Comparison of ENCODE assay signal across 7 mouse cellular contexts in the genomic region with DNA sequence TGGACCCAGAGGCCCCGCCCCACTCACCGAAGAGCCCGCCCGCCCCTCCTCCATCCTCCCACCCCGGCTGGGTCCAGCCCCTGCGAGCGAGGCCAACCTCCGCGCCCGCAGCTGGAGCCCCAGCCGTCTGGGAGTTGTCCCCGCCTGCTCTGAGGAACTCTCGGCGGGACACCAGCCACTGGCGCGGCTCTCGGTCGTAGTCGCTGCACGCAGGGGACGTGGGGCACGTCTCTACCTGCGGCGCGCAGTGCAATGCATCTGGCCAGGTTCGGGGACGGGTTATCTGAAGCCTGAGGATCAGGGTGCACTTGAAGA. TPM values are rescaled to one million over a fixed set of nuclear protein-coding genes. Genes with fewer than 3 reads are reported as not detected.
DNase-seq lines count a peak whose midpoint lies in the region; ATAC-seq and TF ChIP-seq lines count a peak whose summit lies in the region.

No protein-coding gene starts in this region.

- no peak overlapping the region for H3K27ac ChIP-seq in bone marrow, adult 2 months (ENCODE audit: control insufficient read depth, insufficient read depth, low read depth, low read length, poor library complexity)
- H3K27ac ChIP-seq in hindbrain, embryonic 14.5 days: no peak overlapping the region
- no peak overlapping the region for H3K27ac ChIP-seq in liver, embryonic 12.5 days

- peak overlapping the region; percentile 21 for H3K4me3 ChIP-seq in bone marrow, adult 2 months (replicated peaks; ENCODE audit: control insufficient read depth, low read depth, low read length)
- peak overlapping the region; percentile 55 for H3K4me3 ChIP-seq in hindbrain, embryonic 14.5 days (replicated peaks; ENCODE audit: low read length)
- peak overlapping the region; percentile 56 for H3K4me3 ChIP-seq in liver, embryonic 12.5 days

- peak overlapping the region; percentile 51 for H3K9ac ChIP-seq in hindbrain, embryonic 14.5 days
- H3K9ac ChIP-seq in liver, embryonic 12.5 days: no peak overlapping the region

- H3K27me3 ChIP-seq in hindbrain, embryonic 14.5 days (ENCODE audit: control insufficient read depth, insufficient read depth, low read length): peaks cover 92% of the 10 kb centered on the region
- H3K27me3 ChIP-seq in liver, embryonic 12.5 days (replicated peaks): peaks cover 93% of the 10 kb centered on the region

- ATAC-seq in hindbrain, embryonic 14.5 days (ENCODE audit: low FRiP score): peak; percentile 83
- ATAC-seq in liver, embryonic 12.5 days: peak; percentile 84

- TF ChIP-seq POLR2A in bone marrow, adult 2 months (IDR thresholded peaks at IDR 0.05; ENCODE audit: borderline replicate concordance, control insufficient read depth, low read depth, low read length): no peak

- H3K36me3 ChIP-seq in hindbrain, embryonic 14.5 days (replicated peaks; ENCODE audit: control insufficient read depth, insufficient read depth): no peaks in the 10 kb centered on the region
- H3K36me3 ChIP-seq in liver, embryonic 12.5 days: no peaks in the 10 kb centered on the region

- H3K4me2 ChIP-seq in hindbrain, embryonic 14.5 days (replicated peaks): peak overlapping the region; percentile 93
- H3K4me2 ChIP-seq in liver, embryonic 12.5 days: peak overlapping the region; percentile 74

- peak; percentile 60 to 80 for DNase-seq in adrenal gland, adult (ENCODE audit: inconsistent age in 2 of 2, low spot score in 1 of 2)
- peak; percentile 66 to 71 for DNase-seq in gastrocnemius, adult 8-10 months (ENCODE audit: low spot score in 2 of 2)
- peak; percentile 40 for DNase-seq in hindbrain, embryonic 14.5 days (ENCODE audit: low spot score)
- DNase-seq in neural tube, embryonic 10.5 days (ENCODE audit: extremely low spot score, low spot score): peak; percentile 87
- DNase-seq in urinary bladder, postnatal 36 days (ENCODE audit: low spot score in 2 of 2): peak; percentile 76 to 84

- WGBS in bone marrow, adult 2 months: under 1% methylated on average over 27 of the region's 27 CpGs
- 1% methylated on average over 27 of the region's 27 CpGs for WGBS in hindbrain, embryonic 14.5 days
- WGBS in liver, embryonic 12.5 days (ENCODE audit: insufficient replicate concordance): under 1% methylated on average over 27 of the region's 27 CpGs

- H3K9me3 ChIP-seq in hindbrain, embryonic 14.5 days (ENCODE audit: control insufficient read depth, low read length): no peaks in the 10 kb centered on the region
- H3K9me3 ChIP-seq in liver, embryonic 12.5 days (replicated peaks): no peaks in the 10 kb centered on the region

- H3K4me1 ChIP-seq in bone marrow, adult 2 months (ENCODE audit: control insufficient read depth, insufficient read depth, low read length): no peaks in the 10 kb centered on the region
- H3K4me1 ChIP-seq in hindbrain, embryonic 14.5 days (replicated peaks; ENCODE audit: control insufficient read depth, insufficient read depth, low read length): peaks cover 39% of the 10 kb centered on the region
- H3K4me1 ChIP-seq in liver, embryonic 12.5 days: peaks cover 31% of the 10 kb centered on the region

- TF ChIP-seq CTCF in bone marrow, adult 2 months (IDR thresholded peaks at IDR 0.05; ENCODE audit: control insufficient read depth, insufficient read depth, low read length): no peak

RNA-seq across cellular contexts. Expression of a gene that starts 3.2 kb away (rescaled TPM):
- polyA plus RNA-seq in bone marrow, adult 2 months (2011; ENCODE audit: insufficient read depth, insufficient read length, low replicate concordance, missing spikeins): 2.6 and 4.6 TPM in 2 replicates
- 10 to 100 TPM in 1 of 4 experiments, 1 to 10 TPM in 3; 2.9 to 10.7 (median 5.5) TPM for total RNA-seq in gastrocnemius, adult 8-10 months (2022)
- polyA plus RNA-seq in hindbrain, embryonic 14.5 days (2014; fragmentation: Nextera tagmentation; extraction: Ambion mirVana): 1.9 and 3.6 TPM in 2 replicates
- 2.4 and 3.2 TPM in 2 replicates for polyA plus RNA-seq in liver, embryonic 12.5 days (2016; fragmentation: Nextera tagmentation; extraction: Ambion mirVana)

RNA-seq across cellular contexts. Expression of a gene that starts 8.1 kb away (rescaled TPM):
- polyA plus RNA-seq in bone marrow, adult 2 months (2011; ENCODE audit: insufficient read depth, insufficient read length, low replicate concordance, missing spikeins): not detected in 2 replicates
- not detected for total RNA-seq in gastrocnemius, adult 8-10 months (2022)
- polyA plus RNA-seq in hindbrain, embryonic 14.5 days (2014; fragmentation: Nextera tagmentation; extraction: Ambion mirVana): not detected in 2 replicates
- not detected in 2 replicates for polyA plus RNA-seq in liver, embryonic 12.5 days (2016; fragmentation: Nextera tagmentation; extraction: Ambion mirVana)
